9 mouse cellular contexts compared by ENCODE assay signal in genomic region chr4:114688973-114689371, GRCm38 (mm10).
DNase-seq lines count a peak whose midpoint lies in the region; ATAC-seq and TF ChIP-seq lines count a peak whose summit lies in the region.
"Had no signal": no experiment of that assay in that cellular context is flagged by ENCODE, and none has a peak within 500 bp of the region (broad histone marks: within the 10 kb centered on the region; RNA-seq: fewer than 3 reads in every experiment).

No protein-coding gene starts in this region.

- no peaks in the 10 kb centered on the region for H3K36me3 ChIP-seq in kidney, embryonic 15.5 days
- H3K36me3 ChIP-seq in CH12.LX (replicated peaks in 1 of 2; ENCODE audit: control insufficient read depth in 1 of 2, insufficient read depth in 1 of 2, low read length in 1 of 2) = no peaks in the 10 kb centered on the region
- H3K36me3 ChIP-seq: hindbrain, embryonic 15.5 days had no signal

- peak; percentile 36 for TF ChIP-seq RAD21 in CH12.LX (IDR thresholded peaks at IDR 0.05; ENCODE audit: low read depth, low read length)

- H3K27ac ChIP-seq in kidney, embryonic 15.5 days = peak overlapping the region; percentile 80
- H3K27ac ChIP-seq in CH12.LX (ENCODE audit: insufficient read depth, low read depth) = no peak overlapping the region
- H3K27ac ChIP-seq: hindbrain, embryonic 15.5 days had no signal

- TF ChIP-seq EP300 in CH12.LX (IDR thresholded peaks at IDR 0.05; ENCODE audit: low read length) = no peak

- DNase-seq in kidney, adult 11 months = no peak
- DNase-seq in CH12.LX (ENCODE audit: extremely low read depth) = peak; percentile 29
- DNase-seq in brain, embryonic 14.5 days (ENCODE audit: low read depth) = no peak
- DNase-seq in c-Kit-positive CD71-positive TER-119-positive erythroid progenitor cells, embryonic 14.5 days (ENCODE audit: low spot score) = no peak
- no peak for DNase-seq in left cerebral cortex, adult 8-10 months (ENCODE audit: low spot score in 2 of 2)

- 65% methylated on average over 6 of the region's 6 CpGs for WGBS in kidney, embryonic 15.5 days

- dilution Hi-C loops in CH12.LX (cut with MboI; ENCODE audit: extremely low pct_ligation_motif_present, extremely low pct_unique_long_range_greater_than_20kb, low sequenced_read_pairs) = no loop called here

- in situ Hi-C loops in CH12.LX (cut with MboI; ENCODE audit: low pct_ligation_motif_present, low pct_unique_long_range_greater_than_20kb, low sequenced_read_pairs) = no loop called here

- H3K4me2 ChIP-seq in kidney, embryonic 15.5 days = peak overlapping the region; percentile 50
- no peak overlapping the region for H3K4me2 ChIP-seq in CH12.LX (ENCODE audit: insufficient read depth, low read depth, poor library complexity, severe bottlenecking)
- H3K4me2 ChIP-seq: hindbrain, embryonic 15.5 days had no signal

- TF ChIP-seq POLR2A in CH12.LX (IDR thresholded peaks at IDR 0.05; ENCODE audit: low read depth, low read length) = no peak
- no peak for TF ChIP-seq POLR2A in brain, embryonic 14.5 days (IDR thresholded peaks at IDR 0.05; ENCODE audit: borderline replicate concordance, extremely low read depth, insufficient read depth, insufficient read length, poor library complexity, severe bottlenecking)

- H3K79me2 ChIP-seq in CH12.LX (replicated peaks; ENCODE audit: control insufficient read depth, extremely low read depth, insufficient read depth, poor library complexity, severe bottlenecking) = no peaks in the 10 kb centered on the region

- H3K9me3 ChIP-seq in kidney, embryonic 15.5 days (replicated peaks) = no peaks in the 10 kb centered on the region
- H3K9me3 ChIP-seq in CH12.LX (replicated peaks; ENCODE audit: low read length) = no peaks in the 10 kb centered on the region
- H3K9me3 ChIP-seq: hindbrain, embryonic 15.5 days had no signal

- no peak overlapping the region for H3K4me3 ChIP-seq in kidney, embryonic 15.5 days (replicated peaks)
- no peak overlapping the region for H3K4me3 ChIP-seq in CH12.LX (replicated peaks in 1 of 3; ENCODE audit: low read depth in 2 of 3, low read length in 2 of 3, poor library complexity in 1 of 3)
- H3K4me3 ChIP-seq: hindbrain, embryonic 15.5 days had no signal

- H3K27me3 ChIP-seq in kidney, embryonic 15.5 days = peaks cover 33% of the 10 kb centered on the region; the same call in 1 of the 2 replicates
- H3K27me3 ChIP-seq in CH12.LX (replicated peaks) = peaks cover 82% of the 10 kb centered on the region

- peaks cover 58% of the 10 kb centered on the region for H3K4me1 ChIP-seq in kidney, embryonic 15.5 days
- H3K4me1 ChIP-seq in CH12.LX (ENCODE audit: control insufficient read depth in 1 of 2, insufficient read depth in 2 of 2) = no peaks in the 10 kb centered on the region
- H3K4me1 ChIP-seq: hindbrain, embryonic 15.5 days had no signal

- peak; percentile 45 to 63; a peak in 3 of 4 replicates for TF ChIP-seq CTCF in CH12.LX (conservative IDR thresholded peaks at IDR 0.05 in 1 of 2, IDR thresholded peaks at IDR 0.05 in 1 of 2; ENCODE audit: low read depth in 2 of 2, low read length in 2 of 2)
- TF ChIP-seq CTCF in brain, embryonic 14.5 days (IDR thresholded peaks at IDR 0.05; ENCODE audit: borderline replicate concordance, extremely low read depth, insufficient read depth, insufficient read length) = peak; percentile 43; the same call in 1 of the 2 replicates

- no peak overlapping the region for H3K9ac ChIP-seq in kidney, embryonic 15.5 days
- H3K9ac ChIP-seq in CH12.LX (ENCODE audit: insufficient read depth, low read depth) = no peak overlapping the region
- H3K9ac ChIP-seq: hindbrain, embryonic 15.5 days had no signal

- ATAC-seq in kidney, embryonic 15.5 days (replicated peaks; ENCODE audit: low FRiP score) = no peak
- peak; percentile 73 for ATAC-seq in neutrophil, adult 5-6 weeks (ENCODE audit: extremely low read depth, insufficient number of reproducible peaks, low FRiP score, poor library complexity, severe bottlenecking)
- ATAC-seq: midbrain, embryonic 16.5 days had no signal

TF ChIP-seq in CH12.LX, 34 proteins besides CTCF, POLR2A, EP300 and RAD21:
- TF ChIP-seq ELF1 (IDR thresholded peaks at IDR 0.05; ENCODE audit: low read depth, low read length) = no peak
- TF ChIP-seq NELFE (IDR thresholded peaks at IDR 0.05; ENCODE audit: low read depth, low read length) = no peak
- no peak for TF ChIP-seq MEF2A (IDR thresholded peaks at IDR 0.05; ENCODE audit: borderline replicate concordance, low read depth, low read length)
- 0 out of 2 replicates have a peak, but pooled peaks have one; percentile 8 for TF ChIP-seq SMC3 (IDR thresholded peaks at IDR 0.05; ENCODE audit: low read depth, low read length)
- no peak for TF ChIP-seq UBTF (IDR thresholded peaks at IDR 0.05; ENCODE audit: low read depth, low read length)
